Mouse (Mus musculus): ENCODE measurements at regions not wholly inside any gene's neighbourhood (a gene's known extent, or its start where the extent isn't known, plus 50 kb on each side); places are given as distances from the start of the nearest gene placed in this dataset.

DNA sequence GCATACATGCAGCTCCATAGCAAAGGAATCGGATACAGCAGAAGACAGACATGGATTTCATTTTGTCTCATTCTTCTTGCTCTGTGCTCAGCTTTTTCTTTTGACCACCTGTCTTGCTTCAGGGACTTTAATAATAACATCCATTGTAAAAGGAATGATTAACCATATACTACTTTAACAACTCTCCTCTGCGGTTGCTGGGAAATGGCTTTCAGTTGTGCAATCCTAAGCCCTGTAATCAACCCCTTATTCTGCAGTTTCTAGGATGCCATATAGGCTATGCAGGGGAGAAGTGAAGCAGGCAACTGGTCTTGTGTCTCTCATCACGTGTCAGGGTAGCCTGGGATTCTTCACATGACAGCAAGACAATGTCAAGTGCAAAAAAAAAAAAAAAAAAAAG lies 135.8 kb upstream of the Igf1 start:
- no peak for DNase-seq (ENCODE audit: low spot score in 2 of 2)

- no peak for DNase-seq (ENCODE audit: low spot score in 2 of 2)
Measured at GRCm38 (mm10) chr10:87732658-87733057, 125.4 kb upstream of the Igf1 start.

DNA sequence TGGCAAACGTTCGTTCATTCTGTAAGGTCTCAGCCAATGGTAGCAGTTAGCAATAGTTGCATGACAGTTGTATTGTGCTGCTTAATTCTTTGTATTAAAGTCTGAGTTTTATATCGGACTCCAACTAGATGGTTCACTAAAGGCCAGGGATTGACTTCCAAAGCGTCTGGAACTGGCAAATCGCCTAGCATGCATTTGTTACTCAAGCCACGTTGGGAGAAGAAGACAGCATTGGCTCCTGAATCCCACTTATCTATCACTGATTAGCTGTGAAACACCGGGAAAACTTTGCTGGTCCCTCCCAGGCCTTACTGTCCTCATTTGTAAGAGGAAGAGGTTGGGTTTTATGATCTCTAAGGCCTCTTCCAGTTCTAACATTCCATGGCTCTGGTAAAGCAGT lies 124.8 kb upstream of the Igf1 start:
- DNase-seq (ENCODE audit: low spot score in 2 of 2): no peak

DNA sequence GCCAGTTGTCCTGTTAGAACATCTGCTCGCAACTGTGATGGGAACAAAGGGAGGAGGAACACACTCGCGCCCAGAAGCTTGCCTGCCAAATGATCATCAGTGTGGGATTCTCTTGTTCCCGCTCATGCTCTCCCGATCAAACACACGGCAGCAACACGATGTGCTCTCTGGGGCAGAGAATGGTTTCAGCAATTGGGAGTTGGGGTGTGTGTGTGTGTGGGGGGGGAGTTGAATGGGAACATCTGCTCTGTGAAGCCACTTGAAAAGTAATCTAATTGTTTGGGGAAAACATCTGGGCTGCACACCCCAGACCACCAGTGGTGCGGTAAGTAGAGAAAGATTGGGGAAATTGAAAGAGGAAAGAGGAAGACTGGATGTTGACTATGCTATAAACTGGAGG lies 117.7 kb upstream of the Igf1 start:
- DNase-seq (ENCODE audit: low spot score in 2 of 2): no peak

DNA sequence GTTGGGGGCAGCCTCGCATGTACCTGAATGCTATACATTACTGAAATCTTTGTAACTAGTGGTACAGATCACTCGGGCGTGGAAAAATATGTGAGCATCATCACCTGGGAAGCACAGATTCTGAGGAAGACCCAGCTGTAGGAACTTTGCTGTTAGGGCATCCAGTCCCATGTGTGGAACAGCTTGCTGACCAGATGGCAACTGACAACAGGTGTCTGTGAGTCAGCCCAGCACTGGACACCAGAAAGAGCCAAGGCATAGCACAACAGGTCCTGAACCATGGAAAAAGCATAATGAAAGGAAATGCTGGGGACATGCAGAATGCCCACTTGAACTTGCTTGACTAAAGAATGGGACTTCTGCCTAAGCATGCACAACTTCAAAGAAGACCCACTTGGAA lies 115.3 kb upstream of the Igf1 start:
- no peak for DNase-seq (ENCODE audit: low spot score in 2 of 2)

GRCm38 (mm10) chr10:87747846-87748552 lies 110.1 kb upstream of the Igf1 start:
- DNase-seq (ENCODE audit: low spot score in 2 of 2): no peak

DNA sequence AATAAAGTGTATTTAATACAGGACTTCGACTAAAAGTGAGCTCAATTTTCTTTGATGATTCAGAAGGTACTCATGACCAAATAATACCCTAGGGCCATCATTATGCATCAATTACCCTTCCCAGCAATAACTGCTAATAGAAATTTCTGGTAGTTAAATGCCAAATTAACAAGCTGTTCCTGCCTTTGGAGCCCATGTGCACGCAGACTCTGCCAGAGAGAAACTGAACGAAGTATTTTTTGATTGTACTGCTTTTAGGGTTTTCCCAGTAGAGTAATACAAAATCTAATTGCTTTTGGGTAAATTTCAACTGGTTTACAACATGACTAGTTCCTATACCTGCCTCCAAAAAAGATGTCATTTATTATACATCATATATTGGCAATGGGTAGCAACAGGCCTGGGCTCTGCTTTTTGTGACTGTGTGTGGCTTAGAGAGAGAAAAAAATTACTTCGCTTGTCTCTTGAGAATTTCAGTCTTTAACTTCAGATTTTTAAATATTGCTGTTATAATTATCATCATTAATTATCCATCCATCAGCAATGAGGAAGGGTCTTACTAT lies 109.4 kb upstream of the Igf1 start:
- no peak for DNase-seq (ENCODE audit: low spot score in 2 of 2)

DNA sequence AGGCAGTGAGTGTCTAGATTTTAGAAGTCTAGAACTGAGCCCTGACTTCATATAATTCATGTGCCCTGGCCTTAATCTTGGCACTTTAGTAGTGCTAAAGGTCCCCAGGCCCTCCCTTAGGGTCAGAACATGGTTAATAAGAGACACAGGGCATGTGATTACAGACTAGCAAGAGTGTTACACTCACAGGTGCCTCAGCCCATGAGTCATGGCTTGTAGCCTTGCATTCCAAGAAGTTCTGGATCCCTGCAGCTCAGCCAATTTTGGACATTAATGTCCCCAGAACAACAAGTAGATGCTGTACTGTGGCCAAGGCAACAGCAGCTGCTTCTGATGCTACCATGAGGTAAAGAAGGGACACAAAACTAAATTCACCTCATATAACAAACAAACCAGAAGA lies 107.7 kb upstream of the Igf1 start:
- no peak for DNase-seq (ENCODE audit: low spot score in 2 of 2)

DNA sequence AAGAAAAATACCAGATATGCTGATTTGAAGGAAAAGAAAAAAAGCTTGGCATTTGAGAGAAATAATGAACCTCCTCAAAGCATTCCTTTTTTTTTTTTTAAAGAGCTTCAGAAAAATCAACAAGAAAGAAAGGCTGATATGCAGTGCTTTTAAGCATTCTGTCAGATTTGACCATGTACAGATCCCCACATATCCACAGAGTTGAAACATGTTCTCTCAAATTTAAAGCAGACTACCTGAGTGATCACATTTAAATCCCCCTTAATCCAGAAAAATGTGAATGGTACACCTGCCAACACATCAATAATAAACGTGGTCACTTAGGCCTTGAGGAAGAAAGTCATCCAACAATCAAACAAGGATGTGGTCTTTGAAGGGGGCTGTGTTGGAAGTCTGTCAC lies 107.1 kb upstream of the Igf1 start:
- no peak for DNase-seq (ENCODE audit: low spot score in 2 of 2)

- no peak for DNase-seq (ENCODE audit: low spot score in 2 of 2)
Measured at GRCm38 (mm10) chr10:87752117-87752516, 105.9 kb upstream of the Igf1 start.

GRCm38 (mm10) chr10:87753483-87753882 lies 104.6 kb upstream of the Igf1 start:
- DNase-seq (ENCODE audit: low spot score in 2 of 2): no peak

GRCm38 (mm10) chr10:87761528-87762030 lies 96.5 kb upstream of the Igf1 start:
- no peak for DNase-seq (ENCODE audit: low spot score in 2 of 2)

DNA sequence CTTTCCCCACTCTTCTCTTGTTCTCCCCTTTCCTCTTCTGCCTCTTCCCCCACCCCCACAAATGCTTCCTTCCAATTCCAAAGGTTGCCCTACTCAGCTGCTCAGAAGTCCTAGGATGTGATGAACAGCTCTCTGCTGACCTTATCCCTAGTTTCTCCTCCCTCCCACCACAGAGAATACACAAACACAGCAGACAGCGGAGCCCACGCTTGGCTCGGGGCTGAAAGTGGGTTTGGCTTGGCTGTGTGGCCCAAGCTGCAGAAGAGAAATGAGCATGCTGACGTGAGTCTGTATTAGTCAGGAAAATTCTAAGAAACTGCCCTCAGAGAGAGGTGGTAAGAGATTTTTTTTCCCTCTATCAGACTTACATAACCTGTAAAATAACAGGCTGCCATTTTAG lies 70.5 kb upstream of the Igf1 start:
- DNase-seq (ENCODE audit: low spot score in 2 of 2): no peak

- DNase-seq (ENCODE audit: low spot score in 2 of 2): no peak
Measured at GRCm38 (mm10) chr10:87792346-87792745, 65.7 kb upstream of the Igf1 start.

GRCm38 (mm10) chr10:87803936-87804791 lies 53.9 kb upstream of the Igf1 start:
- DNase-seq (ENCODE audit: low spot score in 2 of 2): no peak

DNA sequence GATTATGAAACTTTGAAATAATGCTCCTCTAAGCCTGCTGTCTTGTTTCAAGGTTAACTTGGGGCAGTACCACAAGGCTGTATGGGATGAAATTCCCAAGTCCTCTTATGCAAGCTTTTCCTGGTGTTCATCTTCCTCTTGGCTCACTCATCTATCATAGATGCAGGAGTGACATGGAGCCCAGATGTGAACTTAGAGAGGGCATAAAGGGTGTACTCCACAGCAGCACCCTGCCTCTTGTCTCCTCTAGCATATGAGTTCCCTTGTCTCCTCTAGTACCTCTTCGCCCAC lies 53.3 kb upstream of the Igf1 start:
- DNase-seq (ENCODE audit: low spot score in 2 of 2): no peak
